Mouse (Mus musculus): ENCODE measurements at regions not wholly inside any gene's neighbourhood (a gene's known extent, or its start where the extent isn't known, plus 50 kb on each side); places are given as distances from the start of the nearest gene placed in this dataset.
A peak's percentile ranks its signal among the peaks of the same experiment; 100 is the strongest.
"Not testable (repeated sequence)": the region's sequence is repeated elsewhere in the genome, so short reads cannot be mapped to it uniquely, and the experiment has no call there.

GRCm38 (mm10) chr1:136680173-136680572, 55.5 kb downstream of the Zfp281 start:
- ATAC-seq (ENCODE audit: low FRiP score) = no peak
- Histone ChIP-seq H3K27ac (ENCODE audit: low read depth, low read length) (no peak overlapping the region), H3K36me3 (ENCODE audit: insufficient read depth, low read length) (no peaks in the 10 kb centered on the region), H3K4me3 (ENCODE audit: low read depth, low read length) (no peak overlapping the region), H3K4me1 (ENCODE audit: insufficient read depth, low read length) (no peaks in the 10 kb centered on the region), H3K9ac (replicated peaks; ENCODE audit: low read length, poor library complexity, severe bottlenecking) (no peak overlapping the region), H3K9me3 (ENCODE audit: low read length) (no peaks in the 10 kb centered on the region), H3K27me3 (ENCODE audit: insufficient read depth, low read length) (no peaks in the 10 kb centered on the region), H3K4me2 (ENCODE audit: low read depth, low read length, poor library complexity, severe bottlenecking) (no peak overlapping the region)
- no peak for TF ChIP-seq CTCF (IDR thresholded peaks at IDR 0.05)
- WGBS = 64% methylated on average over 3 of the region's 3 CpGs
- DNase-seq (ENCODE audit: low spot score) = no peak

DNA sequence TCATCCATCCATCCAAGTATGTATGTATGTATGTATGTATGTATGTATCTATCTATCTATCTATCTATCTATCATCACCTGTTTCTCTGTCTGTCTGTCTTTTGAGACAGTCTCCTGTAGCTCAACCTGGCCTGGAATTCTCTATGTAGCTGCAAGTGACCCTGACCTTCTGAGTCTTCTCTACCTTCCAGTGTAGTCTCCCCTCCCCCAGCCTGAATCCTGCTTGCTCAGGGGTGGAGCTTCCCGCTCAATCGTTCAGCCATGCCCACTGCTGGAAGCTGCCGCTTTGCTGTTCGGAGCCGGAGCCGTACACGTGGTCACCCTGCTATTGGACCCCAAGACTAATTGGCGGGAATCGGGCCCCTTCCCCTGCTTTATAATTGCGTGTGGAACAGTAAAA, 57.6 kb downstream of the Zfp281 start:
- H3K4me1 ChIP-seq (ENCODE audit: insufficient read depth, low read length); ATAC-seq (ENCODE audit: low FRiP score); H3K9ac ChIP-seq (replicated peaks; ENCODE audit: low read length, poor library complexity, severe bottlenecking); H3K9me3 ChIP-seq (ENCODE audit: low read length); H3K27ac ChIP-seq (ENCODE audit: low read depth, low read length); DNase-seq (ENCODE audit: low spot score); H3K4me2 ChIP-seq (ENCODE audit: low read depth, low read length, poor library complexity, severe bottlenecking); H3K27me3 ChIP-seq (ENCODE audit: insufficient read depth, low read length); H3K4me3 ChIP-seq (ENCODE audit: low read depth, low read length); H3K36me3 ChIP-seq (ENCODE audit: insufficient read depth, low read length): not testable (repeated sequence)
- WGBS = 70% methylated on average over 10 of the region's 10 CpGs

DNA sequence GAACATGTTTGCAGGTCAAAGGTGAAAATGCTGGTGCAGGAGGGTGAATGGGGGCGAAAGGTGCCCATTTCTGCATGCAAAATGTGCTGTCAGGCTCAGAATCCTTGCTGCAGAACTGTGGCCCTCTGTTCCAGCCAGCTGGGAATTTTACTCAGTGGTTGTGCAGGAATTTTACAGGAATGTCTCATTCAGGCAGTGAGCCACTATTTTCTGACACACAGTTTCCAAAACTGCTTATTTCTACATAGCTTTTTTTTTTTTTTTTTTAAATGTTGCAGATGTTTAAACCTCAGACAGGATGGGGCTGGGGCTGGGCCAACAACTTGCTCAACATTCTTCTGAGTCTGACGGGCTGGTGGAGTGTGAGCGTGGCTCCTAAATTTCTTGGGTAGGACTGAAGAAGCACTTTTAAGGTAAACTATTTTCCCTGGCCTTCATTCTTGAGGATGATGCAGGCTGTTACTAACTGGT, 58.4 kb downstream of the Zfp281 start:
- no peak overlapping the region for H3K27ac ChIP-seq (ENCODE audit: low read depth, low read length)
- no peaks in the 10 kb centered on the region for H3K9me3 ChIP-seq (ENCODE audit: low read length)
- H3K9ac ChIP-seq (replicated peaks; ENCODE audit: low read length, poor library complexity, severe bottlenecking) = no peak overlapping the region
- no peaks in the 10 kb centered on the region for H3K4me1 ChIP-seq (ENCODE audit: insufficient read depth, low read length)
- no peak for TF ChIP-seq CTCF (IDR thresholded peaks at IDR 0.05)
- 83% methylated on average over 3 of the region's 3 CpGs for WGBS
- H3K4me3 ChIP-seq (ENCODE audit: low read depth, low read length) = no peak overlapping the region
- ATAC-seq (ENCODE audit: low FRiP score) = no peak
- H3K27me3 ChIP-seq (ENCODE audit: insufficient read depth, low read length) = no peaks in the 10 kb centered on the region
- H3K4me2 ChIP-seq (ENCODE audit: low read depth, low read length, poor library complexity, severe bottlenecking) = no peak overlapping the region
- H3K36me3 ChIP-seq (ENCODE audit: insufficient read depth, low read length) = no peaks in the 10 kb centered on the region
- no peak for DNase-seq (ENCODE audit: low spot score)

GRCm38 (mm10) chr1:136683561-136684131, 58.9 kb downstream of the Zfp281 start:
- Histone ChIP-seq H3K4me2 (ENCODE audit: low read depth, low read length, poor library complexity, severe bottlenecking) (no peak overlapping the region), H3K4me1 (ENCODE audit: insufficient read depth, low read length) (no peaks in the 10 kb centered on the region), H3K27ac (ENCODE audit: low read depth, low read length) (no peak overlapping the region), H3K9ac (replicated peaks; ENCODE audit: low read length, poor library complexity, severe bottlenecking) (no peak overlapping the region), H3K9me3 (ENCODE audit: low read length) (no peaks in the 10 kb centered on the region), H3K27me3 (ENCODE audit: insufficient read depth, low read length) (no peaks in the 10 kb centered on the region), H3K4me3 (ENCODE audit: low read depth, low read length) (no peak overlapping the region), H3K36me3 (ENCODE audit: insufficient read depth, low read length) (no peaks in the 10 kb centered on the region)
- no peak for TF ChIP-seq CTCF (IDR thresholded peaks at IDR 0.05)
- 56% methylated on average over 10 of the region's 10 CpGs for WGBS
- ATAC-seq (ENCODE audit: low FRiP score) (no peak; the same call in 1 of the 2 replicates), DNase-seq (ENCODE audit: low spot score) (peak; percentile 46)

GRCm38 (mm10) chr1:136684481-136684880, 59.8 kb downstream of the Zfp281 start:
- H3K9me3 ChIP-seq (ENCODE audit: low read length) = no peaks in the 10 kb centered on the region
- DNase-seq (ENCODE audit: low spot score) (no peak), ATAC-seq (ENCODE audit: low FRiP score) (no peak)
- no peak overlapping the region for H3K4me2 ChIP-seq (ENCODE audit: low read depth, low read length, poor library complexity, severe bottlenecking)
- H3K27ac ChIP-seq (ENCODE audit: low read depth, low read length) = no peak overlapping the region
- H3K36me3 ChIP-seq (ENCODE audit: insufficient read depth, low read length) = no peaks in the 10 kb centered on the region
- H3K9ac ChIP-seq (replicated peaks; ENCODE audit: low read length, poor library complexity, severe bottlenecking) = no peak overlapping the region
- H3K27me3 ChIP-seq (ENCODE audit: insufficient read depth, low read length) = no peaks in the 10 kb centered on the region
- no peak overlapping the region for H3K4me3 ChIP-seq (ENCODE audit: low read depth, low read length)
- 84% methylated on average over 5 of the region's 5 CpGs for WGBS
- TF ChIP-seq CTCF (IDR thresholded peaks at IDR 0.05) = no peak
- H3K4me1 ChIP-seq (ENCODE audit: insufficient read depth, low read length) = no peaks in the 10 kb centered on the region

DNA sequence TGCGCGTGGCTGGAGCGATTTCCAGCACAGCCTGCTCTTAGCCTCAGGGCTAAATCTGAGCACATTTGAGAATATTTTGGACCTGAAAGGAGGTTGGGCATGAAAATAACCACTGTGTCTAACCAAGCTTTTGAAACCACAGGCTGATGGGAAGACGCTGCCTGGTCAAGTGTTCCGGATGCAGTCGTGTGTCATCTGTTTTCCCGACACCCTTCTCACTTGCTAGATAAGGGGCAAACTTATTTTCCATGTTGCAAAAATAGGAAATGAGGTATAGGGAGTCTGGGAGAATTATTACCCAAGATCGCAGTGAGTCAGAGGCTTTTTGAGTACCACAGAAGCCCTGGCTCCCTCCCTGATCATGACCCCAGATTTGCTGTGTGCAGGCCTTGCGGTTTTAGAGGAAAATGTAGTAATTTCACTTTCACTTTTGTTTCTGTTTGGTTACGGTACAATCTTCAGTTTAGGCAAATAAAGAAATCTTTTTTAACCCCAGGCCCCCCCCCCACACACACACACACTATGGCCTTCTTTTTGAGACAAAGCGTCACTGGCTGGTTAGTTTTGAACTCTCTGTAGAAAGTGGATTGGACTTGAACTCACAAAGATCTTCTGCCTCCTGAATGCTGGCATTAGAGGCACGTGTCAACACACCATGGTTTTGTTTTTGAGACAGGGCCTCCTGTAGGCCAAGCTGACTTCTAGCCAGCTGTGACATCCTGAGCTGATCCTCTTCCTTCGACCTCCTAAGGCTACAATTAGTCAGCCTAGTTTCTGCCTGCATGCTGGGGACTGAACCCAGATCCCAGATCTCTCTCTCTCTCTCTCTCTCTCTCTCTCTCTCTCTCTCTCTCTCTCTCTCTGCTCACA, 60.7 kb downstream of the Zfp281 start:
- 75% methylated on average over 13 of the region's 13 CpGs for whole genome bisulfite sequencing
- ATAC-seq (ENCODE audit: low FRiP score) (no peak), DNase-seq (ENCODE audit: low spot score) (no peak)
- TF ChIP-seq CTCF (IDR thresholded peaks at IDR 0.05) = no peak
- Histone ChIP-seq H3K4me2 (ENCODE audit: low read depth, low read length, poor library complexity, severe bottlenecking) (no peak overlapping the region), H3K27me3 (ENCODE audit: insufficient read depth, low read length) (no peaks in the 10 kb centered on the region), H3K36me3 (ENCODE audit: insufficient read depth, low read length) (no peaks in the 10 kb centered on the region), H3K4me3 (ENCODE audit: low read depth, low read length) (no peak overlapping the region), H3K4me1 (ENCODE audit: insufficient read depth, low read length) (no peaks in the 10 kb centered on the region), H3K27ac (ENCODE audit: low read depth, low read length) (no peak overlapping the region), H3K9me3 (ENCODE audit: low read length) (no peaks in the 10 kb centered on the region), H3K9ac (replicated peaks; ENCODE audit: low read length, poor library complexity, severe bottlenecking) (no peak overlapping the region)

All from midbrain, postnatal 0 days (tissue).